Mouse (Mus musculus): ENCODE data around the gene Pcnx3. TPM values are rescaled to one million over a fixed set of nuclear protein-coding genes. Genes with fewer than 3 reads are reported as not detected.

Gene Pcnx3
- polyA plus RNA-seq, 1 experiment: 88.8 TPM

DNA sequence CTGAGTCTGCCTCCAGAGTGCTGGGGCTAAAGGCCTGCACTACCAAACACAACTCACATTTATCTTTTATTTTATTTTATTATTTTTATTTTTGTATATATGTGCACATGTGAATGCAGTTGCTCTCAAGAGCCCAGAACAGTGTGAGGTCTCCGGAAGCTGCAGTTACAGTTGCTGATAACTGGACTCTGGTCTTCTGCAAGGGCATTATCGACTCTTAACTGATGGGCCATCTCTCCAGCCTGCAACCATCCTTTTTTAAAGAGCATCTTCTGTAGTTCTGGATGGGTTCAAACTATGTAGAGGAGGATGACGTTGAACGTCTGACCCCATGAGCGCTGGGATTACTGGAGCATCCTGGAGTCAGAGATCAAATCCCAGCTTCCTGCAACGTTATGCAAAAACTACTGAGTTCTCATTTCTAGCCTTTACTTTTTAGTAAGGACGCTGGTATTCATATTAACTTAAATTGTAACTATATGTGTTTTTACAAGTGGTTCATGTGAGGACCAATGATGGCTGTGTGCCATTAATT, 52.6 kb downstream of the Pcnx3 start:
- peaks cover 12% of the 10 kb centered on the region; the same call in 1 of the 2 replicates for H3K4me1 ChIP-seq (ENCODE audit: control insufficient read depth, insufficient read depth, low read length)
- no peaks in the 10 kb centered on the region for H3K27me3 ChIP-seq (replicated peaks; ENCODE audit: control insufficient read depth, insufficient read depth, low read length)
- WGBS: 41% methylated on average over 7 of the region's 7 CpGs
- TF ChIP-seq CTCF (conservative IDR thresholded peaks at IDR 0.05; ENCODE audit: insufficient read depth, insufficient read length, low read depth, low read length) (no peak), POLR2A (IDR thresholded peaks at IDR 0.05; ENCODE audit: low read depth, low read length) (no peak)
- DNase-seq: no peak
- H3K36me3 ChIP-seq (ENCODE audit: control insufficient read depth, insufficient read depth, low read length): no peaks in the 10 kb centered on the region
- H3K27ac ChIP-seq (ENCODE audit: insufficient read depth, low read depth, low read length): peak overlapping the region; percentile 99
- H3K4me3 ChIP-seq (ENCODE audit: insufficient read depth, low read depth, low read length): no peak overlapping the region

GRCm38 (mm10) chr19:5632120-5632519, 56.6 kb downstream of the Pcnx3 start:
- Histone ChIP-seq H3K27me3 (replicated peaks; ENCODE audit: control insufficient read depth, insufficient read depth, low read length) (no peaks in the 10 kb centered on the region), H3K4me3 (ENCODE audit: insufficient read depth, low read depth, low read length) (no peak overlapping the region), H3K27ac (ENCODE audit: insufficient read depth, low read depth, low read length) (no peak overlapping the region), H3K36me3 (ENCODE audit: control insufficient read depth, insufficient read depth, low read length) (no peaks in the 10 kb centered on the region), H3K4me1 (ENCODE audit: control insufficient read depth, insufficient read depth, low read length) (peaks cover 8% of the 10 kb centered on the region; the same call in 1 of the 2 replicates)
- no peak for DNase-seq
- no peak for TF ChIP-seq CTCF (conservative IDR thresholded peaks at IDR 0.05; ENCODE audit: insufficient read depth, insufficient read length, low read depth, low read length)
- no peak for TF ChIP-seq POLR2A (IDR thresholded peaks at IDR 0.05; ENCODE audit: low read depth, low read length)
- 89% methylated on average over 9 of the region's 9 CpGs for WGBS

DNA sequence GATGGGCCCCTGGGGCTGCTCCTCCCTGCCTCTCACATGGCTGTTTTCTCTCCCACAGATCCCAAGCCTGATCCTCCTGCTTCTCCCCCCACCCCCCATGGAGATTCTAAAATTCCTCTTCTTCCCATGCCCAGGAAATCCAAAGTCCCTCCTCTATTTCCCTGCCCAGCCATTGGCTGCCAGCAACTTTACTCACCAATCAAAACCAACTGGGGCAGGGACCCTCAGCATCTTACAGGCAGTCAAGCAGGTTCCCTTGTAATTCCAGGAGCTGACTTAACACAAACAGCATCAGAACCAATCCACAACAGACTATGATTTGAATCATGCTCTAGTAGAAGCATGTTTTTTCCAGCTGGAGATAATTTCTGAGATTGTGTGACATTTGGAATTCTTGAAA, 58.8 kb downstream of the Pcnx3 start:
- Histone ChIP-seq H3K4me1 (ENCODE audit: control insufficient read depth, insufficient read depth, low read length) (no peaks in the 10 kb centered on the region), H3K36me3 (ENCODE audit: control insufficient read depth, insufficient read depth, low read length) (no peaks in the 10 kb centered on the region), H3K27me3 (replicated peaks; ENCODE audit: control insufficient read depth, insufficient read depth, low read length) (no peaks in the 10 kb centered on the region), H3K4me3 (ENCODE audit: insufficient read depth, low read depth, low read length) (no peak overlapping the region), H3K27ac (ENCODE audit: insufficient read depth, low read depth, low read length) (no peak overlapping the region)
- DNase-seq: no peak
- TF ChIP-seq CTCF (conservative IDR thresholded peaks at IDR 0.05; ENCODE audit: insufficient read depth, insufficient read length, low read depth, low read length) (no peak), POLR2A (IDR thresholded peaks at IDR 0.05; ENCODE audit: low read depth, low read length) (no peak)

- 90% methylated on average over 8 of the region's 8 CpGs for WGBS
- Histone ChIP-seq H3K27me3 (replicated peaks; ENCODE audit: control insufficient read depth, insufficient read depth, low read length) (no peaks in the 10 kb centered on the region), H3K36me3 (ENCODE audit: control insufficient read depth, insufficient read depth, low read length) (no peaks in the 10 kb centered on the region)
Measured at GRCm38 (mm10) chr19:5625311-5625710, 63.4 kb downstream of the Pcnx3 start.

GRCm38 (mm10) chr19:5621884-5622283, 66.8 kb downstream of the Pcnx3 start:
- no peak for TF ChIP-seq CTCF (conservative IDR thresholded peaks at IDR 0.05; ENCODE audit: insufficient read depth, insufficient read length, low read depth, low read length)
- no peak for TF ChIP-seq POLR2A (IDR thresholded peaks at IDR 0.05; ENCODE audit: low read depth, low read length)
- 66% methylated on average over 5 of the region's 5 CpGs for WGBS
- Histone ChIP-seq H3K27me3 (replicated peaks; ENCODE audit: control insufficient read depth, insufficient read depth, low read length) (no peaks in the 10 kb centered on the region), H3K4me3 (ENCODE audit: insufficient read depth, low read depth, low read length) (no peak overlapping the region), H3K27ac (ENCODE audit: insufficient read depth, low read depth, low read length) (no peak overlapping the region), H3K4me1 (ENCODE audit: control insufficient read depth, insufficient read depth, low read length) (no peaks in the 10 kb centered on the region), H3K36me3 (ENCODE audit: control insufficient read depth, insufficient read depth, low read length) (no peaks in the 10 kb centered on the region)
- no peak for DNase-seq

More at GRCm38 (mm10) chr19:5625311-5625710, 63.4 kb downstream of the Pcnx3 start:
- DNase-seq: no peak
- Histone ChIP-seq H3K4me1 (ENCODE audit: control insufficient read depth, insufficient read depth, low read length) (no peaks in the 10 kb centered on the region), H3K27ac (ENCODE audit: insufficient read depth, low read depth, low read length) (no peak overlapping the region), H3K4me3 (ENCODE audit: insufficient read depth, low read depth, low read length) (no peak overlapping the region)
- TF ChIP-seq CTCF (conservative IDR thresholded peaks at IDR 0.05; ENCODE audit: insufficient read depth, insufficient read length, low read depth, low read length): no peak
- TF ChIP-seq POLR2A (IDR thresholded peaks at IDR 0.05; ENCODE audit: low read depth, low read length): no peak

- no peaks in the 10 kb centered on the region for H3K4me1 ChIP-seq (ENCODE audit: control insufficient read depth, insufficient read depth, low read length)
- H3K36me3 ChIP-seq (ENCODE audit: control insufficient read depth, insufficient read depth, low read length): no peaks in the 10 kb centered on the region
- no peak overlapping the region for H3K27ac ChIP-seq (ENCODE audit: insufficient read depth, low read depth, low read length)
- no peak overlapping the region for H3K4me3 ChIP-seq (ENCODE audit: insufficient read depth, low read depth, low read length)
- WGBS: 81% methylated on average over 4 of the region's 4 CpGs
- no peaks in the 10 kb centered on the region for H3K27me3 ChIP-seq (replicated peaks; ENCODE audit: control insufficient read depth, insufficient read depth, low read length)
- no peak for DNase-seq
- TF ChIP-seq CTCF (conservative IDR thresholded peaks at IDR 0.05; ENCODE audit: insufficient read depth, insufficient read length, low read depth, low read length) (no peak), POLR2A (IDR thresholded peaks at IDR 0.05; ENCODE audit: low read depth, low read length) (no peak)
Measured at GRCm38 (mm10) chr19:5620007-5620406, 68.7 kb downstream of the Pcnx3 start.

- peaks cover 4% of the 10 kb centered on the region; the same call in 1 of the 2 replicates for H3K4me1 ChIP-seq (ENCODE audit: control insufficient read depth, insufficient read depth, low read length)
- no peak for DNase-seq
- 67% methylated on average over 2 of the region's 2 CpGs for WGBS
- TF ChIP-seq POLR2A (IDR thresholded peaks at IDR 0.05; ENCODE audit: low read depth, low read length): no peak
- TF ChIP-seq CTCF (conservative IDR thresholded peaks at IDR 0.05; ENCODE audit: insufficient read depth, insufficient read length, low read depth, low read length): no peak
- no peaks in the 10 kb centered on the region for H3K27me3 ChIP-seq (replicated peaks; ENCODE audit: control insufficient read depth, insufficient read depth, low read length)
- no peak overlapping the region for H3K27ac ChIP-seq (ENCODE audit: insufficient read depth, low read depth, low read length)
- no peaks in the 10 kb centered on the region for H3K36me3 ChIP-seq (ENCODE audit: control insufficient read depth, insufficient read depth, low read length)
- no peak overlapping the region for H3K4me3 ChIP-seq (ENCODE audit: insufficient read depth, low read depth, low read length)
Measured at GRCm38 (mm10) chr19:5614953-5615352, 73.8 kb downstream of the Pcnx3 start.

Other genes with a start within 250 kb of the Pcnx3 start
- 0.07 and 0.27 TPM in 2 replicates for gene Fosl1, start 241.4 kb downstream of the Pcnx3 start, polyA plus RNA-seq (2012; rRNA removed)
- gene Ccdc85b, start 231.0 kb downstream of the Pcnx3 start, polyA plus RNA-seq (2012; rRNA removed): 5.0 and 5.8 TPM in 2 replicates
- gene Fibp, start 228.3 kb downstream of the Pcnx3 start, polyA plus RNA-seq (2012; rRNA removed): 99.5 and 117 TPM in 2 replicates
- gene Ctsw, start 220.4 kb downstream of the Pcnx3 start, polyA plus RNA-seq (2012; rRNA removed): 1.1 and 4.7 TPM in 2 replicates
- gene Efemp2, start 215.0 kb downstream of the Pcnx3 start, polyA plus RNA-seq (2012; rRNA removed): 43.6 and 50.8 TPM in 2 replicates
- 29.8 and 35.1 TPM in 2 replicates for gene Mus81, start 200.5 kb downstream of the Pcnx3 start, polyA plus RNA-seq (2012; rRNA removed)
- 395 and 413 TPM in 2 replicates for gene Cfl1, start 198.5 kb downstream of the Pcnx3 start, polyA plus RNA-seq (2012; rRNA removed)
- 0.62 and 0.69 TPM in 2 replicates for gene 1700020D05Rik, start 185.1 kb downstream of the Pcnx3 start, polyA plus RNA-seq (2012; rRNA removed)
- gene Snx32, start 178.4 kb downstream of the Pcnx3 start, polyA plus RNA-seq (2012; rRNA removed): 14.7 and 16.3 TPM in 2 replicates
- gene Ovol1, start 128.3 kb downstream of the Pcnx3 start, polyA plus RNA-seq (2012; rRNA removed): 9.0 and 10.4 TPM in 2 replicates
- 10.2 and 13.3 TPM in 2 replicates for gene Ap5b1, start 120.9 kb downstream of the Pcnx3 start, polyA plus RNA-seq (2012; rRNA removed)
- gene Rnaseh2c, start 87.0 kb downstream of the Pcnx3 start, polyA plus RNA-seq (2012; rRNA removed): 55.1 and 62.3 TPM in 2 replicates
- gene Kat5, start 78.7 kb downstream of the Pcnx3 start, polyA plus RNA-seq (2012; rRNA removed): 60.3 and 67.4 TPM in 2 replicates
- 58.2 and 59.9 TPM in 2 replicates for gene Rela, start 51.4 kb downstream of the Pcnx3 start, polyA plus RNA-seq (2012; rRNA removed)
- gene Sipa1, start 25.2 kb downstream of the Pcnx3 start, polyA plus RNA-seq (2012; rRNA removed): 35.4 and 36.9 TPM in 2 replicates
- 72.2 and 83.9 TPM in 2 replicates for gene Map3k11, start 166 bp downstream of the Pcnx3 start, polyA plus RNA-seq (2012; rRNA removed)
- gene Kcnk7, start 15.5 kb upstream of the Pcnx3 start, polyA plus RNA-seq (2012; rRNA removed): 0.08 and 0.13 TPM in 2 replicates
- 19.3 and 20.1 TPM in 2 replicates for gene Ehbp1l1, start 37.4 kb upstream of the Pcnx3 start, polyA plus RNA-seq (2012; rRNA removed)
- 93.8 and 122 TPM in 2 replicates for gene Fam89b, start 40.7 kb upstream of the Pcnx3 start, polyA plus RNA-seq (2012; rRNA removed)
- gene Ltbp3, start 52.0 kb upstream of the Pcnx3 start, polyA plus RNA-seq (2012; rRNA removed): 52.8 and 61.8 TPM in 2 replicates
- gene Scyl1, start 82.5 kb upstream of the Pcnx3 start, polyA plus RNA-seq (2012; rRNA removed): 107 and 134 TPM in 2 replicates
- 18.5 and 23.1 TPM in 2 replicates for gene Frmd8, start 186.4 kb upstream of the Pcnx3 start, polyA plus RNA-seq (2012; rRNA removed)
- 52.7 and 63.4 TPM in 2 replicates for gene Slc25a45, start 188.9 kb upstream of the Pcnx3 start, polyA plus RNA-seq (2012; rRNA removed)
- 0.52 and 0.73 TPM in 2 replicates for gene Tigd3, start 205.2 kb upstream of the Pcnx3 start, polyA plus RNA-seq (2012; rRNA removed)
- gene Dpf2, start 224.1 kb upstream of the Pcnx3 start, polyA plus RNA-seq (2012; rRNA removed): 71.5 and 79.7 TPM in 2 replicates
- gene Cdc42ep2, start 235.9 kb upstream of the Pcnx3 start, polyA plus RNA-seq (2012; rRNA removed): 12.0 and 12.2 TPM in 2 replicates

Data from kidney, adult 2 months (tissue).